Mouse (Mus musculus): Measurements from ENCODE around the gene Sv2a. TPM values are rescaled to one million over a fixed set of nuclear protein-coding genes. Genes with fewer than 3 reads are reported as not detected.
A peak's percentile ranks its signal among the peaks of the same experiment; 100 is the strongest.

Gene Sv2a
- polyA plus RNA-seq, 2 experiments, result 3.6 to 13.8 TPM

DNA sequence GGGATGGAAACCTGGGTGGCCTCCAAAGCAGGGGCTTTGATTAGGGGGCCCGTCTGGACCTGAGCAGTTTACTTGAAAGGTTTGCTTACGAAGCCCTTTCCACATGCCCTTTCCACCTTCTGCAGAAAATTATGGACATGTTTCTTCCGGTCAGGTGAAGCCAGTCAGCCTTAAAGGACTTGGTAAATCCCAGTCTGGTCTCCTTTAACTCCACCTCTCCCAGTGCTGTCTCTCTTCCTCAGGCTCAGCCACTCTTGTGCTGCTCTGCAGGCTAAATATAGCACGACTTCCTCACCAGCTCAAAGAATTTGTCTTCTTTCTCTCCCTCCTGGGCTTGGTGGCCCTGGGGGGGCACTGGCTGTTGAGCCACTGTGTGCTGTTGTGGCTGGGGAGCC is 1.4 kb downstream of the Sv2a start:
- H3K36me3 ChIP-seq (ENCODE audit: control insufficient read depth, insufficient read depth, low read length), result peaks cover 15% of the 10 kb centered on the region
- TF ChIP-seq POLR2A (IDR thresholded peaks at IDR 0.05; ENCODE audit: borderline replicate concordance, extremely low read depth, insufficient read depth, insufficient read length), result no peak
- WGBS, result 18% methylated on average over 4 of the region's 4 CpGs
- H3K4me2 ChIP-seq (replicated peaks; ENCODE audit: low read depth, low read length, severe bottlenecking), result peak overlapping the region; percentile 71
- H3K27ac ChIP-seq (replicated peaks; ENCODE audit: low read depth, low read length), result no peak overlapping the region
- no peaks in the 10 kb centered on the region for H3K9me3 ChIP-seq (ENCODE audit: control insufficient read depth, low read length)
- peak overlapping the region; percentile 40; the same call in 1 of the 2 replicates for H3K9ac ChIP-seq (ENCODE audit: low read depth, low read length, severe bottlenecking)
- peak overlapping the region; percentile 52; the same call in 1 of the 2 replicates for H3K4me3 ChIP-seq (replicated peaks; ENCODE audit: low read length)
- ATAC-seq (ENCODE audit: low FRiP score, low read depth), result no peak
- no peak for DNase-seq (ENCODE audit: low spot score)
- H3K4me1 ChIP-seq (ENCODE audit: control insufficient read depth, insufficient read depth, low read length), result peaks cover 16% of the 10 kb centered on the region
- no peaks in the 10 kb centered on the region for H3K27me3 ChIP-seq (ENCODE audit: control insufficient read depth, insufficient read depth, low read length)

DNA sequence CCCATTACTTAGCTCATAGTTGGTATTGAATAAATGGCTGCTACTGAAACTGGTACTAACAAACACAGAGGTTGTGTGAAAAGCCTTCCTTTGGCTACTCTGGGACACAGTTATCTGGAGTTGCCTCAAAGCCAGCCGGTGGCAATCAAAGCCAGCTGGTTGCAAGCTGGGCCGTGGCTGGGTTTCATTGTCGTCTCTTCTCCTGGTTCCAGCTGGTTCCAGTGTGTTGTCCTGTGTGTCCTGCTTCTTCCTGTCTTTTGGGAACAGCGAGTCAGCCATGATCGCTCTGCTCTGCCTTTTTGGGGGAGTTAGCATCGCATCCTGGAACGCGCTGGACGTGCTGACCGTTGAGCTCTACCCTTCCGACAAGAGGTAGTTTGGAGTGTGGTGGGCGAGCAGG is 12.0 kb downstream of the Sv2a start:
- WGBS, result 45% methylated on average over 12 of the region's 12 CpGs
- no peak for TF ChIP-seq POLR2A (IDR thresholded peaks at IDR 0.05; ENCODE audit: borderline replicate concordance, extremely low read depth, insufficient read depth, insufficient read length)
- Histone ChIP-seq H3K36me3 (ENCODE audit: control insufficient read depth, insufficient read depth, low read length) (0 out of 2 replicates have a peak, but pooled peaks cover 6% of the 10 kb centered on the region), H3K9me3 (ENCODE audit: control insufficient read depth, low read length) (no peaks in the 10 kb centered on the region), H3K9ac (ENCODE audit: low read depth, low read length, severe bottlenecking) (no peak overlapping the region), H3K27me3 (ENCODE audit: control insufficient read depth, insufficient read depth, low read length) (no peaks in the 10 kb centered on the region), H3K4me1 (ENCODE audit: control insufficient read depth, insufficient read depth, low read length) (peaks cover 10% of the 10 kb centered on the region), H3K27ac (replicated peaks; ENCODE audit: low read depth, low read length) (no peak overlapping the region), H3K4me3 (replicated peaks; ENCODE audit: low read length) (no peak overlapping the region), H3K4me2 (replicated peaks; ENCODE audit: low read depth, low read length, severe bottlenecking) (no peak overlapping the region)
- no peak for ATAC-seq (ENCODE audit: low FRiP score, low read depth)
- no peak for DNase-seq (ENCODE audit: low spot score)

DNA sequence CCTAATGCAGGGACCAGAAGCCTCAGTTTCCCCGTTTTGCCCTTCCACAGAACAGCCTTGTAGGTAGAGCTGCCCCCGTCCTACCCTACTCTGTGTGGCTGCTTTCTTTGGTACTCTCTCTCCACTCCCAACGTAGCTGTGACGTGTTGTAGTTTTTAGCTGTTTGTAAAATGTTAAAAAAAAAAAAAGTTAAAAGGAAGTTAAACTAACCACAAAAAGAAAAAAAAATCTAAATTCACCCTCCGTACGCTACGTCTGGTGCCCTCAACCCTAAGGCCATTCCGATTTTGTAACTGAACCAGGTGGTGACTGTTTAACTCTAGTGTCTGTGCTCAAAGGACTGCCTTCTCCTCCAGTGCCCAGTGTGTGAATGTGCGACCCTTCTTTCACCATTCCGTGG is 14.0 kb downstream of the Sv2a start:
- H3K27me3 ChIP-seq (ENCODE audit: control insufficient read depth, insufficient read depth, low read length), result no peaks in the 10 kb centered on the region
- 79% methylated on average over 10 of the region's 10 CpGs for WGBS

DNA sequence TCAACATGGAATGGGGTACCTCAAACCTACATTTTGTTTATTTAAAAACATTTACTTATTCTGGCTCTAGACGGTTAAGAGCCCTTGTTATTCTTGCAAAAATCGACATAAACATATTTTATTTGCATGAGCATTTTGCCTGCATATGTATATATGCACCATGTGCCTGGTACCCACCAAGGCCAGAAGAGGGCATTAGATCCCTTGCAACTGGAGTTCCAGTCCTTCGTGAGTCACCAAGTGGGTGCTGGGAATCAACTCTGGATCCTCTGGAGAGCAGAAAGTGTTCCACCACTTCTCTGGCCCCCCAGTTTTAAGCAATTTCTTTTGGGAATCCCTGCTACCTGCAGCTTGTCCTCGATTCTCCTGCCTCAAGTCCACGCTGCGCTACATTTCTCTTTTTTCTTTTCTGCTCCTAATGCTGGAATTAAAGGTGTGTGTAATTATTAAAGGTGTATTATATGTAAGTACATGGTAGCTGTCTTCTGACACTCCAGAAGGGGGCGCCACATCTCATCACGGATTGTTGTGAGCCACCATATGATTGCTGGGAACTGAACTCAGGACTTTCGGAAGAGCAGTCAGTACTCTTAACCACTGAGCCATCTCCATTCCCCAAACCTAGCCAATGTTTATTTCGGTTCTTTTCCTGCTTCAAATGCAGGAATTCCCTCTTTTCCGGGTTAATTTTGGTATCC is 14.8 kb downstream of the Sv2a start:
- H3K9me3 ChIP-seq (ENCODE audit: control insufficient read depth, low read length), result no peaks in the 10 kb centered on the region
- TF ChIP-seq POLR2A (IDR thresholded peaks at IDR 0.05; ENCODE audit: borderline replicate concordance, extremely low read depth, insufficient read depth, insufficient read length), result no peak
- ATAC-seq (ENCODE audit: low FRiP score, low read depth) (no peak), DNase-seq (ENCODE audit: low spot score) (no peak)
- no peaks in the 10 kb centered on the region for H3K27me3 ChIP-seq (ENCODE audit: control insufficient read depth, insufficient read depth, low read length)
- H3K4me3 ChIP-seq (replicated peaks; ENCODE audit: low read length), result no peak overlapping the region; the same call in 1 of the 2 replicates
- H3K4me2 ChIP-seq (replicated peaks; ENCODE audit: low read depth, low read length, severe bottlenecking), result no peak overlapping the region
- 0 out of 2 replicates have a peak, but pooled peaks cover 3% of the 10 kb centered on the region for H3K36me3 ChIP-seq (ENCODE audit: control insufficient read depth, insufficient read depth, low read length)
- H3K27ac ChIP-seq (replicated peaks; ENCODE audit: low read depth, low read length), result no peak overlapping the region
- H3K4me1 ChIP-seq (ENCODE audit: control insufficient read depth, insufficient read depth, low read length), result peaks cover 12% of the 10 kb centered on the region
- H3K9ac ChIP-seq (ENCODE audit: low read depth, low read length, severe bottlenecking), result no peak overlapping the region
- 89% methylated on average over 11 of the region's 11 CpGs for WGBS

More for the DNA sequence above, 14.0 kb downstream of the Sv2a start:
- Histone ChIP-seq H3K9me3 (ENCODE audit: control insufficient read depth, low read length) (no peaks in the 10 kb centered on the region), H3K4me1 (ENCODE audit: control insufficient read depth, insufficient read depth, low read length) (peaks cover 12% of the 10 kb centered on the region), H3K4me2 (replicated peaks; ENCODE audit: low read depth, low read length, severe bottlenecking) (no peak overlapping the region), H3K9ac (ENCODE audit: low read depth, low read length, severe bottlenecking) (no peak overlapping the region), H3K36me3 (ENCODE audit: control insufficient read depth, insufficient read depth, low read length) (0 out of 2 replicates have a peak, but pooled peaks cover 3% of the 10 kb centered on the region), H3K27ac (replicated peaks; ENCODE audit: low read depth, low read length) (no peak overlapping the region), H3K4me3 (replicated peaks; ENCODE audit: low read length) (no peak overlapping the region)
- DNase-seq (ENCODE audit: low spot score) (no peak), ATAC-seq (ENCODE audit: low FRiP score, low read depth) (no peak)
- TF ChIP-seq POLR2A (IDR thresholded peaks at IDR 0.05; ENCODE audit: borderline replicate concordance, extremely low read depth, insufficient read depth, insufficient read length), result no peak

DNA sequence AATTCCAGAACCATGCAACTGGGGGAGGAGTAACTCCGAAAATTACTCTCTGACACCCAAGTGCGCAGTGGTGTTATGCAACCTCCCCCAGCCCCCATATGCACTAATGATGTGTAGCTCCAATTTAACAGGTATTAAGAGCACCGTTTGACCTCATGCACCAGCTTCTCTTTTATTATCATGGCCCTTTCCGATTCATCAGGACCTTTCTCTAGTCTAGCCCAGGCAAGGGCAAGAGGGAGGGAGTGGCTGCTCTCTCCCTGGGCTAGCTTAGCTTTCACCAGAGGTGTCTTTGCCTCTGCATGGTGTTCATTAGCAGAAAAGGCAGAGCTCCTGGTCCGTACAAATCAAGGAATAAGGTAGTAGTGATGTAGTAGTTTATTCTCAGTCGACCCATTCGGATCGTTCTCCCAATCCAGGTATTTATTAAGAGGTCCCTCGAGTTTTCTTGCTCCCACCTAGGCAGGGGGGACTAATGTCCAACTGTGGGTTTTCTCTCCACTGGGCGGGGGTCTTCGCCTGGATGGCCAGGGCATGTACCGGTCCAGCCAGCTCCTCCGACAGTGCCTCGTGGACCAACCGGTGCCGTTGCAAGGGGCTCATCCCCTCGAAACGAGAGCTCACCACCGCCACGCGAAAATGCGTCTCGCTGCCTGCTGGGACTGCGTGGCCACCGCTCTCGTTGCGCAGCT is 15.6 kb downstream of the Sv2a start:
- Histone ChIP-seq H3K27ac (replicated peaks; ENCODE audit: low read depth, low read length) (peak overlapping the region; percentile 96), H3K9ac (ENCODE audit: low read depth, low read length, severe bottlenecking) (peak overlapping the region; percentile 81), H3K4me1 (ENCODE audit: control insufficient read depth, insufficient read depth, low read length) (peaks cover 12% of the 10 kb centered on the region), H3K4me2 (replicated peaks; ENCODE audit: low read depth, low read length, severe bottlenecking) (peak overlapping the region; percentile 95), H3K9me3 (ENCODE audit: control insufficient read depth, low read length) (no peaks in the 10 kb centered on the region), H3K27me3 (ENCODE audit: control insufficient read depth, insufficient read depth, low read length) (no peaks in the 10 kb centered on the region), H3K36me3 (ENCODE audit: control insufficient read depth, insufficient read depth, low read length) (0 out of 2 replicates have a peak, but pooled peaks cover under 1% of the 10 kb centered on the region), H3K4me3 (replicated peaks; ENCODE audit: low read length) (peak overlapping the region; percentile 68)
- 17% methylated on average over 26 of the region's 27 CpGs for WGBS
- DNase-seq (ENCODE audit: low spot score), result no peak
- no peak for TF ChIP-seq POLR2A (IDR thresholded peaks at IDR 0.05; ENCODE audit: borderline replicate concordance, extremely low read depth, insufficient read depth, insufficient read length)
- ATAC-seq (ENCODE audit: low FRiP score, low read depth), result no peak; the same call in 1 of the 2 replicates

Measured in limb, embryonic 14.5 days (tissue).